ENCODE assay signal across 11 mouse cellular contexts in genomic region chr13:68553391-68553790, GRCm38 (mm10). TPM values are rescaled to one million over a fixed set of nuclear protein-coding genes. Genes with fewer than 3 reads are reported as not detected.
A peak's percentile ranks its signal among the peaks of the same experiment; 100 is the strongest.
DNase-seq lines count a peak whose midpoint lies in the region; ATAC-seq and TF ChIP-seq lines count a peak whose summit lies in the region.
"Not testable (repeated sequence)": the region's sequence is repeated elsewhere in the genome, so short reads cannot be mapped to it uniquely, and the experiment has no call there.
"Had no signal": no experiment of that assay in that cellular context is flagged by ENCODE, and none has a peak within 500 bp of the region (broad histone marks: within the 10 kb centered on the region; RNA-seq: fewer than 3 reads in every experiment).

No protein-coding gene starts in this region.

- H3K36me3 ChIP-seq in embryonic facial prominence, embryonic 10.5 days (replicated peaks); heart, postnatal 0 days (replicated peaks; ENCODE audit: control insufficient read depth, insufficient read depth, low read length); neural tube, embryonic 13.5 days: not testable (repeated sequence)

- ATAC-seq in heart, postnatal 0 days (ENCODE audit: insufficient read depth, low read depth) = not testable (repeated sequence)
- ATAC-seq in neural tube, embryonic 13.5 days (ENCODE audit: low read depth) = 0 out of 2 replicates have a peak, but pooled peaks have one; percentile 32

- not testable (repeated sequence) for H3K27me3 ChIP-seq in embryonic facial prominence, embryonic 10.5 days (replicated peaks; ENCODE audit: low read depth, poor library complexity, severe bottlenecking); heart, postnatal 0 days (ENCODE audit: control insufficient read depth, insufficient read depth, low read length); neural tube, embryonic 13.5 days

- TF ChIP-seq EP300 in heart, postnatal 0 days (IDR thresholded peaks at IDR 0.05; ENCODE audit: low read depth) = not testable (repeated sequence)

- WGBS in embryonic facial prominence, embryonic 10.5 days = 29% methylated on average over 6 of the region's 6 CpGs
- WGBS in heart, postnatal 0 days = 14% methylated on average over 4 of the region's 6 CpGs
- whole genome bisulfite sequencing in neural tube, embryonic 13.5 days = 25% methylated on average over 6 of the region's 6 CpGs

- intact Hi-C loops in left cerebral cortex, adult 2 months (cut with DNase I) = loop anchor here (5.0 to 10.0 kb wide), 2 partner anchors 179 to 686 kb away; no protein-coding TSS in a partner anchor

- H3K27ac ChIP-seq in embryonic facial prominence, embryonic 10.5 days (replicated peaks); heart, postnatal 0 days (ENCODE audit: low read depth); left cerebral cortex, adult 2 months; neural tube, embryonic 13.5 days (replicated peaks): not testable (repeated sequence)

- not testable (repeated sequence) for H3K4me2 ChIP-seq in heart, postnatal 0 days (ENCODE audit: low read depth, low read length); neural tube, embryonic 13.5 days

- TF ChIP-seq CTCF in brain, embryonic 14.5 days (IDR thresholded peaks at IDR 0.05; ENCODE audit: borderline replicate concordance, extremely low read depth, insufficient read depth, insufficient read length) = peak; percentile 54; the same call in 1 of the 2 replicates
- peak; percentile 53 for TF ChIP-seq CTCF in heart, postnatal 0 days (IDR thresholded peaks at IDR 0.05; ENCODE audit: low read depth)
- TF ChIP-seq CTCF in left cerebral cortex, adult 2 months (IDR thresholded peaks at IDR 0.05) = peak; percentile 33

- H3K4me3 ChIP-seq in embryonic facial prominence, embryonic 10.5 days; heart, postnatal 0 days (ENCODE audit: low read depth, low read length); left cerebral cortex, adult 2 months; neural tube, embryonic 13.5 days: not testable (repeated sequence)

- H3K9me3 ChIP-seq in embryonic facial prominence, embryonic 10.5 days; heart, postnatal 0 days (replicated peaks; ENCODE audit: control insufficient read depth, low read length); neural tube, embryonic 13.5 days: not testable (repeated sequence)

- TF ChIP-seq POLR2A in brain, embryonic 14.5 days (IDR thresholded peaks at IDR 0.05; ENCODE audit: borderline replicate concordance, extremely low read depth, insufficient read depth, insufficient read length, poor library complexity, severe bottlenecking) = not testable (repeated sequence)

- not testable (repeated sequence) for H3K9ac ChIP-seq in heart, postnatal 0 days (replicated peaks; ENCODE audit: low read depth, low read length); neural tube, embryonic 13.5 days

- not testable (repeated sequence) for H3K4me1 ChIP-seq in embryonic facial prominence, embryonic 10.5 days; heart, postnatal 0 days (ENCODE audit: control insufficient read depth, insufficient read depth); neural tube, embryonic 13.5 days (replicated peaks)

- DNase-seq in 416B (ENCODE audit: low read depth) = peak; percentile 22
- DNase-seq in brain, embryonic 14.5 days (ENCODE audit: low read depth) = peak; percentile 28
- peak; percentile 22 for DNase-seq in embryonic facial prominence, embryonic 10.5 days (ENCODE audit: low spot score)
- DNase-seq in heart, postnatal 0 days (ENCODE audit: low spot score) = peak; percentile 29
- peak; percentile 7 for DNase-seq in induced T-regulatory cell, adult 2 months (ENCODE audit: low read depth)
- peak in 1 of 2 experiments; percentile 44 for DNase-seq in left cerebral cortex, adult 2 months (ENCODE audit: extremely low spot score in 1 of 2, low spot score in 2 of 2)
- DNase-seq in lung, postnatal 10 days = peak; percentile 19

RNA-seq across cellular contexts. Expression of gene Mtrr, which starts 28.6 kb away (rescaled TPM):
- 12.4 and 16.0 TPM in 2 replicates for polyA plus RNA-seq in brain, embryonic 14.5 days (2012; rRNA removed)
- polyA plus RNA-seq in embryonic facial prominence, embryonic 10.5 days (2016; fragmentation: Nextera tagmentation; extraction: Ambion mirVana) = 23.6 and 26.4 TPM in 2 replicates
- total RNA-seq in heart, postnatal 0 days (2014; rRNA removed; ENCODE audit: low replicate concordance) = 17.1 and 22.3 TPM in 2 replicates
- polyA plus RNA-seq in heart, postnatal 0 days (2015; fragmentation: Nextera tagmentation; extraction: Ambion mirVana) = 12.3 and 12.6 TPM in 2 replicates
- total RNA-seq in left cerebral cortex, adult 2 months (2021) = 10 to 100 TPM; 14.8 to 15.5 TPM
- polyA plus RNA-seq in neural tube, embryonic 13.5 days (2015; fragmentation: Nextera tagmentation; extraction: Ambion mirVana) = 11.2 and 14.3 TPM in 2 replicates

RNA-seq across cellular contexts. Expression of gene Fastkd3, which starts 28.6 kb away (rescaled TPM):
- polyA plus RNA-seq in brain, embryonic 14.5 days (2012; rRNA removed) = 24.1 and 28.2 TPM in 2 replicates
- polyA plus RNA-seq in embryonic facial prominence, embryonic 10.5 days (2016; fragmentation: Nextera tagmentation; extraction: Ambion mirVana) = 46.1 and 52.5 TPM in 2 replicates
- 2.4 and 4.1 TPM in 2 replicates for total RNA-seq in heart, postnatal 0 days (2014; rRNA removed; ENCODE audit: low replicate concordance)
- polyA plus RNA-seq in heart, postnatal 0 days (2015; fragmentation: Nextera tagmentation; extraction: Ambion mirVana) = 11.5 and 11.8 TPM in 2 replicates
- 10 to 100 TPM; 14.9 to 18.9 TPM for total RNA-seq in left cerebral cortex, adult 2 months (2021)
- 24.7 and 32.9 TPM in 2 replicates for polyA plus RNA-seq in neural tube, embryonic 13.5 days (2015; fragmentation: Nextera tagmentation; extraction: Ambion mirVana)

RNA-seq across cellular contexts. Expression of gene 1700001L19Rik, which starts 43.8 kb away (rescaled TPM):
- 1.6 and 2.8 TPM in 2 replicates for polyA plus RNA-seq in brain, embryonic 14.5 days (2012; rRNA removed)
- polyA plus RNA-seq in embryonic facial prominence, embryonic 10.5 days (2016; fragmentation: Nextera tagmentation; extraction: Ambion mirVana) = 0.55 TPM in 2 replicates
- not detected in 2 replicates for total RNA-seq in heart, postnatal 0 days (2014; rRNA removed; ENCODE audit: low replicate concordance)
- polyA plus RNA-seq in heart, postnatal 0 days (2015; fragmentation: Nextera tagmentation; extraction: Ambion mirVana) = 0.22 and 0.29 TPM in 2 replicates
- 10 to 100 TPM; 19.9 to 22.0 TPM for total RNA-seq in left cerebral cortex, adult 2 months (2021)
- polyA plus RNA-seq in neural tube, embryonic 13.5 days (2015; fragmentation: Nextera tagmentation; extraction: Ambion mirVana) = 2.9 and 3.8 TPM in 2 replicates
- total RNA-seq: common myeloid progenitor, adult 5-6 weeks; gastrocnemius, postnatal 4 days; neutrophil, adult 5-6 weeks had no signal
